Mouse (Mus musculus) liver, embryonic 14.5 days (tissue): ENCODE results near the gene Bcat1.

Experiments
- CTCF ChIP-seq: IDR thresholded peaks from 2 replicates; pipeline ENCODE4 v1.5.1; 2016; ENCODE audit warnings: antibody characterized with exemption, low read depth, control low read depth
- EP300 ChIP-seq: IDR thresholded peaks from 2 replicates; pipeline ENCODE4 v1.6.1; 2016; ENCODE audit warnings: antibody characterized with exemption, low read depth

DNA sequence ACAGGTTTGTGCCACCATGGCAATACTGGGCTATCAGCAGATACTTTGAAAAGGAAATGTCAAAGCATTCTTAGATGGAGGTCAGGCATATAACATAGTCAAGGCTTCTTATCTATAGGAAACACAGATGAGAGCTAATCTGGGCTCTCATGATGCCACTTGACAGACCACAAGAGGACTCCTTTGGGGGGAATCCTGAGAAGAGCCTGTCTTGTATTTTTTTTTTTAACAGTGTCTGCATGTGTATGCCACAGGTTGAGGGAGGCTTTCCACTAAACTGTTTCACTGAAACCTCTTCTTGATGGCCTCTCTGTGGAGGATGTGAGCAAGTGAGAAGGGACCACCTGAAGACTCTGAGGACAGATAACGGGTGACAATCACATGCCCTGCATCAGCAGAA, 48.6 kb upstream of the Bcat1 start:
- TF ChIP-seq CTCF (no peak), EP300 (peak; percentile 37)
